Mouse (Mus musculus): ENCODE measurements around the gene Ttll8. TPM values are rescaled to one million over a fixed set of nuclear protein-coding genes. Genes with fewer than 3 reads are reported as not detected.

The Ttll8 gene
- polyA plus RNA-seq, 1 experiment: 0.03 TPM

DNA sequence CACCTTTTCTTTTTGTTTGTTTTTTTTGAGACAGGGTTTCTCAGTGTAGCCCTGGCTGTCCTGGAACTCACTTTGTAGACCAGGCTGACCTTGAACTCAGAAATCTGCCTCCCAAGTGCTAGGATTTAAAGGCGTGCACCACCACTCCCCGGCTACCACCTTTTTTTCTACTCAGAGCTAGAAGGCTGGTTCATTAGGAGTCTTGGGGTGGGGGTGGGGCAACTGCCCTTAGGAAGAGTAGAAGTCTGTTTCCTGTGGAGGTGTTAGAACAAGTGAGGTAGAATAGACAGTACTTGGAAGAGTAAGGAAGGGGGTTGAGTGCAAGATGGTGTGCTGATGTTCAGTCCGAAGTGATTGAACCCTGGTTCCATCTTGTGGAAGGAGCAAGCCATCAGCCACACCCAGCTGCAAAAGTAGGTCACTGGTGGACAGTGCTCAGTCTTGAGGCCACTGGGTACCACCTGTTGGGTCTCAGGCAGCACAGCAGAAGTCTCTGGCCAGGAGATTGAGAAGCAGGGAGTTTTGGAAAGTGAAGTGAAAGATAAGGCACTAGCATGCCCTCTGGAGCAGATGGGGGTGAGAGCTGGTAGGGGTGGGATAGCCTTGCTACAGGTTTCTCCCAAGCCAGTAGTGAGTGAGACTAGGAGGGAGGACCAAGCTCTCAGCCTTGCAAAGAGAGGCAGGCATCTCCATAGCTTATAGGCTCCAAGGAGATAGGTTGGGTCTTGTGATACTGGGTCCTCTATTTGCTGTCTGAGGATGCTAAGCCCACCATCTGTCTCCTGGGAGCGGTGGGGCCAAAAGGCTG, 88.1 kb downstream of the Ttll8 start:
- Histone ChIP-seq H3K27ac (ENCODE audit: insufficient read depth, low read depth, low read length) (peak overlapping the region; percentile 97), H3K4me3 (ENCODE audit: insufficient read depth, low read depth, low read length) (peak overlapping the region; percentile 1; the same call in 1 of the 2 replicates), H3K27me3 (replicated peaks; ENCODE audit: control insufficient read depth, insufficient read depth, low read length) (no peaks in the 10 kb centered on the region), H3K36me3 (ENCODE audit: control insufficient read depth, insufficient read depth, low read length) (peaks cover 19% of the 10 kb centered on the region), H3K4me1 (ENCODE audit: control insufficient read depth, insufficient read depth, low read length) (peaks cover 46% of the 10 kb centered on the region)
- peak; percentile 65 for DNase-seq
- WGBS: 41% methylated on average over 4 of the region's 4 CpGs
- TF ChIP-seq CTCF (conservative IDR thresholded peaks at IDR 0.05; ENCODE audit: insufficient read depth, insufficient read length, low read depth, low read length) (no peak), POLR2A (IDR thresholded peaks at IDR 0.05; ENCODE audit: low read depth, low read length) (peak; percentile 62)

DNA sequence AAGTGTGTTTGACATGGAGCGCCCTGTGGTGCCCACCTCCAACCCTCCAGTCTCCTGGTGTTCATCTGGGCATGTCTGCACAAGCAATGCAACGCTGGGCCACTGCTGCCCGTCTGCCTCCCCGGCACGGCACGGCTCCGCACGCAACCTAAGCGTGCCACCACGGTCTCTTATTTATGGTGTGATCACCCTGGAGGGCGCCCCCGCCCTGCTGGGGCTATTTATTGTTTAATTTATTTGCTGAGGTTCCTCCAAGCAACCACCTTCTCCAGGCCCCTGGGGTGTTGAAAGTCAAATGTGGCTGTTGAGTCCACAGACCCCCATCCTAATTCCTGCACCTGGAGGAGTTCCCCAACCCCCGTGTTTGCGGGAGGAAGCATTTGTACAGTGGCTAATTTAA, 89.2 kb downstream of the Ttll8 start:
- H3K27ac ChIP-seq (ENCODE audit: insufficient read depth, low read depth, low read length): peak overlapping the region; percentile 97
- peak overlapping the region; percentile 83 for H3K4me3 ChIP-seq (ENCODE audit: insufficient read depth, low read depth, low read length)
- H3K4me1 ChIP-seq (ENCODE audit: control insufficient read depth, insufficient read depth, low read length): peaks cover 42% of the 10 kb centered on the region
- H3K27me3 ChIP-seq (replicated peaks; ENCODE audit: control insufficient read depth, insufficient read depth, low read length): no peaks in the 10 kb centered on the region
- no peak for DNase-seq
- WGBS: 38% methylated on average over 14 of the region's 14 CpGs
- H3K36me3 ChIP-seq (ENCODE audit: control insufficient read depth, insufficient read depth, low read length): peaks cover 19% of the 10 kb centered on the region
- no peak for TF ChIP-seq CTCF (conservative IDR thresholded peaks at IDR 0.05; ENCODE audit: insufficient read depth, insufficient read length, low read depth, low read length)
- TF ChIP-seq POLR2A (IDR thresholded peaks at IDR 0.05; ENCODE audit: low read depth, low read length): no peak

GRCm38 (mm10) chr15:88864270-88865030, 89.8 kb downstream of the Ttll8 start:
- TF ChIP-seq POLR2A (IDR thresholded peaks at IDR 0.05; ENCODE audit: low read depth, low read length): peak; percentile 28
- no peak for TF ChIP-seq CTCF (conservative IDR thresholded peaks at IDR 0.05; ENCODE audit: insufficient read depth, insufficient read length, low read depth, low read length)
- Histone ChIP-seq H3K4me3 (ENCODE audit: insufficient read depth, low read depth, low read length) (peak overlapping the region; percentile 83), H3K27ac (ENCODE audit: insufficient read depth, low read depth, low read length) (peak overlapping the region; percentile 97), H3K27me3 (replicated peaks; ENCODE audit: control insufficient read depth, insufficient read depth, low read length) (no peaks in the 10 kb centered on the region), H3K4me1 (ENCODE audit: control insufficient read depth, insufficient read depth, low read length) (peaks cover 36% of the 10 kb centered on the region), H3K36me3 (ENCODE audit: control insufficient read depth, insufficient read depth, low read length) (peaks cover 19% of the 10 kb centered on the region)
- WGBS: 12% methylated on average over 22 of the region's 22 CpGs
- peak; percentile 92 for DNase-seq

DNA sequence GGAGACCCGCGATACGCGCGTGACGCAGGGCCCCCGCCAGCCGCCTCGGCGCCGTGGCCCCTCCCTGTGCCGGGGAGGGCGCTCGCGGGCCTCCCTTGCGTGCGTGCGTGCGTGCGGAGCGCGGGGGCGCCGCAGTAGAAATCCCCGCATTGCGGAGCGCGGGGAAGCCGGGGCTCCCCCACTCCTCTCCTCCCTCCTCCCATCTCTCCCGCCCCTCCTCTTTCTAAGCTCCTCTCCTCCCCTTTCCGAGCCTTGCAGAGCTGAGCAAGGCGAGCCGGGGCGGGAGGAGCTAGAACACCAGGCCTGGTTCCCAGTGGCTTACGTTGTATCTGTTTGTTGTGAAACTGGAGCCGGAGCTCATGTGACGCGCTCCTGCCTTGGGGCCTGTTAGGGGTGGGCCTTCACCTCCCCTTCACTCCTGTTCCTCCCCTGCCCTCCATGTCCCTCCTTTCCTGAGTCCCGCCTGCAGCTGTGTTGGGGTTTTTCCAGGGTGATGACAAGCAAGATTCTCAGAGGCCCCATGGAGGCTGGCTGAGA, 90.5 kb downstream of the Ttll8 start:
- Histone ChIP-seq H3K27ac (ENCODE audit: insufficient read depth, low read depth, low read length) (peak overlapping the region; percentile 97), H3K27me3 (replicated peaks; ENCODE audit: control insufficient read depth, insufficient read depth, low read length) (no peaks in the 10 kb centered on the region), H3K4me3 (ENCODE audit: insufficient read depth, low read depth, low read length) (peak overlapping the region; percentile 83), H3K4me1 (ENCODE audit: control insufficient read depth, insufficient read depth, low read length) (peaks cover 37% of the 10 kb centered on the region), H3K36me3 (ENCODE audit: control insufficient read depth, insufficient read depth, low read length) (peaks cover 19% of the 10 kb centered on the region)
- 1% methylated on average over 39 of the region's 39 CpGs for WGBS
- TF ChIP-seq CTCF (conservative IDR thresholded peaks at IDR 0.05; ENCODE audit: insufficient read depth, insufficient read length, low read depth, low read length): no peak
- peak; percentile 51 for TF ChIP-seq POLR2A (IDR thresholded peaks at IDR 0.05; ENCODE audit: low read depth, low read length)
- DNase-seq: peak; percentile 97

- under 1% methylated on average over 97 of the region's 98 CpGs for WGBS
- no peaks in the 10 kb centered on the region for H3K27me3 ChIP-seq (replicated peaks; ENCODE audit: control insufficient read depth, insufficient read depth, low read length)
- peaks cover 31% of the 10 kb centered on the region for H3K4me1 ChIP-seq (ENCODE audit: control insufficient read depth, insufficient read depth, low read length)
- H3K36me3 ChIP-seq (ENCODE audit: control insufficient read depth, insufficient read depth, low read length): peaks cover 19% of the 10 kb centered on the region
- peak; percentile 72 for DNase-seq
- peak overlapping the region; percentile 97 for H3K27ac ChIP-seq (ENCODE audit: insufficient read depth, low read depth, low read length)
- peak overlapping the region; percentile 83 for H3K4me3 ChIP-seq (ENCODE audit: insufficient read depth, low read depth, low read length)
- TF ChIP-seq POLR2A (IDR thresholded peaks at IDR 0.05; ENCODE audit: low read depth, low read length): peak; percentile 19
- no peak for TF ChIP-seq CTCF (conservative IDR thresholded peaks at IDR 0.05; ENCODE audit: insufficient read depth, insufficient read length, low read depth, low read length)
Measured at GRCm38 (mm10) chr15:88862881-88863694, 91.1 kb downstream of the Ttll8 start.

- DNase-seq: peak; percentile 99
- under 1% methylated on average over 107 of the region's 107 CpGs for WGBS
- peak within 1 kb of the TSS; percentile 97 for H3K27ac ChIP-seq (ENCODE audit: insufficient read depth, low read depth, low read length)
- H3K27me3 ChIP-seq (replicated peaks; ENCODE audit: control insufficient read depth, insufficient read depth, low read length): no peaks in the 10 kb centered on the region
- TF ChIP-seq CTCF (conservative IDR thresholded peaks at IDR 0.05; ENCODE audit: insufficient read depth, insufficient read length, low read depth, low read length) (no peak), POLR2A (IDR thresholded peaks at IDR 0.05; ENCODE audit: low read depth, low read length) (peak; percentile 93)
- peaks cover 19% of the 10 kb centered on the region for H3K36me3 ChIP-seq (ENCODE audit: control insufficient read depth, insufficient read depth, low read length)
- peak within 1 kb of the TSS; percentile 83 for H3K4me3 ChIP-seq (ENCODE audit: insufficient read depth, low read depth, low read length)
- H3K4me1 ChIP-seq (ENCODE audit: control insufficient read depth, insufficient read depth, low read length): peaks cover 23% of the 10 kb centered on the region
Measured at GRCm38 (mm10) chr15:88861772-88862622, 92.2 kb downstream of the Ttll8 start, which contains the start of gene Pim3. Pim3 (plus strand) TSS chr15:88862186.

Measured in kidney, adult 2 months (tissue).